9 mouse cellular contexts compared by ENCODE assay signal in genomic region chr19:4989013-4989412, GRCm38 (mm10). TPM values are rescaled to one million over a fixed set of nuclear protein-coding genes. Genes with fewer than 3 reads are reported as not detected.
DNase-seq lines count a peak whose midpoint lies in the region; ATAC-seq and TF ChIP-seq lines count a peak whose summit lies in the region.
"Had no signal": no experiment of that assay in that cellular context is flagged by ENCODE, and none has a peak within 500 bp of the region (broad histone marks: within the 10 kb centered on the region; RNA-seq: fewer than 3 reads in every experiment).

No protein-coding gene starts in this region.

- peak overlapping the region; percentile 57 for H3K4me3 ChIP-seq in forebrain, embryonic 16.5 days (replicated peaks; ENCODE audit: low read length)
- H3K4me3 ChIP-seq in hindbrain, embryonic 16.5 days (ENCODE audit: low read length), result peak overlapping the region; percentile 56
- H3K4me3 ChIP-seq in limb, embryonic 12.5 days (replicated peaks), result no peak overlapping the region
- H3K4me3 ChIP-seq in testis, adult 2 months (ENCODE audit: control insufficient read depth, low read depth, low read length), result no peak overlapping the region

- DNase-seq in cerebellum, adult 18-20 months, result peak; percentile 41 to 58
- DNase-seq in cerebellum, adult 11-12 months, result no peak
- peak; percentile 61 for DNase-seq in brain, adult 2 months (ENCODE audit: low read depth, low spot score)

- ATAC-seq in forebrain, embryonic 16.5 days, result no peak
- 0 out of 2 replicates have a peak, but pooled peaks have one; percentile 1 for ATAC-seq in hindbrain, embryonic 16.5 days
- ATAC-seq in limb, embryonic 12.5 days (ENCODE audit: insufficient number of reproducible peaks, insufficient read depth, low FRiP score, low TSS enrichment, low read depth), result 0 out of 2 replicates have a peak, but pooled peaks have one; percentile 15
- ATAC-seq in monocyte, adult 5-6 weeks (replicated peaks; ENCODE audit: insufficient number of reproducible peaks, low FRiP score, low TSS enrichment, poor library complexity, severe bottlenecking), result peak; percentile 68; the same call in 1 of the 2 replicates

- no peaks in the 10 kb centered on the region for H3K9me3 ChIP-seq in forebrain, embryonic 16.5 days (ENCODE audit: control insufficient read depth, low read length)
- H3K9me3 ChIP-seq in hindbrain, embryonic 16.5 days (ENCODE audit: control insufficient read depth, low read length), result no peaks in the 10 kb centered on the region
- no peaks in the 10 kb centered on the region for H3K9me3 ChIP-seq in limb, embryonic 12.5 days

- peaks cover 37% of the 10 kb centered on the region for H3K4me1 ChIP-seq in forebrain, embryonic 16.5 days (replicated peaks; ENCODE audit: control insufficient read depth, insufficient read depth, low read length)
- peaks cover 34% of the 10 kb centered on the region for H3K4me1 ChIP-seq in hindbrain, embryonic 16.5 days (ENCODE audit: control insufficient read depth, insufficient read depth, low read depth, low read length)
- no peaks in the 10 kb centered on the region; the same call in 1 of the 2 replicates for H3K4me1 ChIP-seq in limb, embryonic 12.5 days (replicated peaks)
- peaks cover 15% of the 10 kb centered on the region for H3K4me1 ChIP-seq in testis, adult 2 months (ENCODE audit: control insufficient read depth, insufficient read depth, low read length)

- no peak overlapping the region for H3K27ac ChIP-seq in forebrain, embryonic 16.5 days (ENCODE audit: low read length)
- no peak overlapping the region for H3K27ac ChIP-seq in hindbrain, embryonic 16.5 days (ENCODE audit: low read depth, low read length)
- H3K27ac ChIP-seq in limb, embryonic 12.5 days, result no peak overlapping the region
- H3K27ac ChIP-seq in testis, adult 2 months (ENCODE audit: control insufficient read depth, insufficient read depth, low read depth, low read length), result no peak overlapping the region
- H3K27ac ChIP-seq: macrophage had no signal

- peaks cover 46% of the 10 kb centered on the region for H3K27me3 ChIP-seq in forebrain, embryonic 16.5 days (replicated peaks; ENCODE audit: control insufficient read depth, insufficient read depth, low read length)
- peaks cover 30% of the 10 kb centered on the region for H3K27me3 ChIP-seq in hindbrain, embryonic 16.5 days (replicated peaks; ENCODE audit: control insufficient read depth, insufficient read depth, low read length)
- H3K27me3 ChIP-seq in limb, embryonic 12.5 days, result peaks cover 85% of the 10 kb centered on the region
- H3K27me3 ChIP-seq in testis, adult 2 months (ENCODE audit: control insufficient read depth, insufficient read depth, low read length), result no peaks in the 10 kb centered on the region

- TF ChIP-seq POLR2A in testis, adult 2 months (IDR thresholded peaks at IDR 0.05; ENCODE audit: control insufficient read depth, low read depth, low read length), result no peak

- H3K36me3 ChIP-seq in forebrain, embryonic 16.5 days (ENCODE audit: control insufficient read depth, insufficient read depth), result no peaks in the 10 kb centered on the region
- H3K36me3 ChIP-seq in hindbrain, embryonic 16.5 days (ENCODE audit: control insufficient read depth, insufficient read depth, low read length), result no peaks in the 10 kb centered on the region
- no peaks in the 10 kb centered on the region for H3K36me3 ChIP-seq in limb, embryonic 12.5 days
- no peaks in the 10 kb centered on the region for H3K36me3 ChIP-seq in testis, adult 2 months (ENCODE audit: control insufficient read depth, insufficient read depth, low read length)

- H3K4me2 ChIP-seq in forebrain, embryonic 16.5 days (ENCODE audit: low read length), result peak overlapping the region; percentile 90
- peak overlapping the region; percentile 81 for H3K4me2 ChIP-seq in hindbrain, embryonic 16.5 days (ENCODE audit: low read length)
- H3K4me2 ChIP-seq in limb, embryonic 12.5 days, result no peak overlapping the region

- peak; percentile 40; the same call in 1 of the 2 replicates for TF ChIP-seq CTCF in testis, adult 2 months (IDR thresholded peaks at IDR 0.05; ENCODE audit: control insufficient read depth, insufficient read depth, insufficient replicate concordance, low read depth, low read length)

- WGBS in forebrain, embryonic 16.5 days, result 4% methylated on average over 13 of the region's 13 CpGs
- WGBS in hindbrain, embryonic 16.5 days, result 2% methylated on average over 13 of the region's 13 CpGs
- WGBS in limb, embryonic 12.5 days, result 3% methylated on average over 13 of the region's 13 CpGs

- peak overlapping the region; percentile 71 for H3K9ac ChIP-seq in forebrain, embryonic 16.5 days (replicated peaks; ENCODE audit: low read depth, low read length)
- peak overlapping the region; percentile 70 for H3K9ac ChIP-seq in hindbrain, embryonic 16.5 days (ENCODE audit: low read depth, low read length)
- H3K9ac ChIP-seq in limb, embryonic 12.5 days (replicated peaks), result no peak overlapping the region

RNA-seq across cellular contexts. Expression of gene Npas4, which starts 1.1 kb away (rescaled TPM):
- polyA plus RNA-seq in forebrain, embryonic 16.5 days (2015; fragmentation: Nextera tagmentation; extraction: Ambion mirVana), result 0.21 and 0.71 TPM in 2 replicates
- polyA plus RNA-seq in hindbrain, embryonic 16.5 days (2015; fragmentation: Nextera tagmentation; extraction: Ambion mirVana), result 0.41 and 0.47 TPM in 2 replicates
- polyA plus RNA-seq in limb, embryonic 12.5 days (2016; fragmentation: Nextera tagmentation; extraction: Ambion mirVana), result not detected in 2 replicates
- not detected in 3 replicates for total RNA-seq in monocyte, adult 5-6 weeks (2017)
- polyA plus RNA-seq in testis, adult 2 months (2012; rRNA removed), result 1.4 and 1.5 TPM in 2 replicates

RNA-seq across cellular contexts. Expression of gene Mrpl11, which starts 27.1 kb away (rescaled TPM):
- polyA plus RNA-seq in forebrain, embryonic 16.5 days (2015; fragmentation: Nextera tagmentation; extraction: Ambion mirVana), result 106 and 116 TPM in 2 replicates
- polyA plus RNA-seq in hindbrain, embryonic 16.5 days (2015; fragmentation: Nextera tagmentation; extraction: Ambion mirVana), result 91.6 and 106 TPM in 2 replicates
- polyA plus RNA-seq in limb, embryonic 12.5 days (2016; fragmentation: Nextera tagmentation; extraction: Ambion mirVana), result 153 and 154 TPM in 2 replicates
- 17.6 to 27.9 TPM (median 17.8 TPM) in 3 replicates for total RNA-seq in monocyte, adult 5-6 weeks (2017)
- polyA plus RNA-seq in testis, adult 2 months (2012; rRNA removed), result 76.0 and 89.3 TPM in 2 replicates

RNA-seq across cellular contexts. Expression of gene Slc29a2, which starts 34.6 kb away (rescaled TPM):
- 11.2 and 13.4 TPM in 2 replicates for polyA plus RNA-seq in forebrain, embryonic 16.5 days (2015; fragmentation: Nextera tagmentation; extraction: Ambion mirVana)
- polyA plus RNA-seq in hindbrain, embryonic 16.5 days (2015; fragmentation: Nextera tagmentation; extraction: Ambion mirVana), result 15.0 and 16.6 TPM in 2 replicates
- polyA plus RNA-seq in limb, embryonic 12.5 days (2016; fragmentation: Nextera tagmentation; extraction: Ambion mirVana), result 4.9 and 5.7 TPM in 2 replicates
- total RNA-seq in monocyte, adult 5-6 weeks (2017), result 0.97 TPM in 1 of 3 replicates, not detected in the others
- polyA plus RNA-seq in testis, adult 2 months (2012; rRNA removed), result 4.9 and 5.2 TPM in 2 replicates

RNA-seq across cellular contexts. Expression of gene Peli3, which starts 46.1 kb away (rescaled TPM):
- 12.0 and 16.5 TPM in 2 replicates for polyA plus RNA-seq in forebrain, embryonic 16.5 days (2015; fragmentation: Nextera tagmentation; extraction: Ambion mirVana)
- polyA plus RNA-seq in hindbrain, embryonic 16.5 days (2015; fragmentation: Nextera tagmentation; extraction: Ambion mirVana), result 13.5 and 14.6 TPM in 2 replicates
- polyA plus RNA-seq in limb, embryonic 12.5 days (2016; fragmentation: Nextera tagmentation; extraction: Ambion mirVana), result 3.4 and 4.5 TPM in 2 replicates
- not detected in 3 replicates for total RNA-seq in monocyte, adult 5-6 weeks (2017)
- 0.77 and 0.96 TPM in 2 replicates for polyA plus RNA-seq in testis, adult 2 months (2012; rRNA removed)

RNA-seq across cellular contexts. Expression of gene B4gat1, which starts 49.6 kb away (rescaled TPM):
- 58.2 and 62.5 TPM in 2 replicates for polyA plus RNA-seq in forebrain, embryonic 16.5 days (2015; fragmentation: Nextera tagmentation; extraction: Ambion mirVana)
- polyA plus RNA-seq in hindbrain, embryonic 16.5 days (2015; fragmentation: Nextera tagmentation; extraction: Ambion mirVana), result 116 and 133 TPM in 2 replicates
- 42.3 and 44.8 TPM in 2 replicates for polyA plus RNA-seq in limb, embryonic 12.5 days (2016; fragmentation: Nextera tagmentation; extraction: Ambion mirVana)
- 5.1 to 6.9 TPM in 2 of 3 replicates, not detected in the other for total RNA-seq in monocyte, adult 5-6 weeks (2017)
- polyA plus RNA-seq in testis, adult 2 months (2012; rRNA removed), result 3.7 and 4.2 TPM in 2 replicates

Comparison
In these comparisons a context has a peak if more than half of its experiments do, and no peak if none do; other contexts are left out.
1. H3K4me3 ChIP-seq: peak in forebrain, embryonic 16.5 days (single experiment) and hindbrain, embryonic 16.5 days (single experiment); none in limb, embryonic 12.5 days (single experiment) and testis, adult 2 months (single experiment).